Mouse (Mus musculus) G1E (cell line): ENCODE results near the gene Rhox6. TPM values are rescaled to one million over a fixed set of nuclear protein-coding genes. Genes with fewer than 3 reads are reported as not detected.
"Not testable (repeated sequence)": the region's sequence is repeated elsewhere in the genome, so short reads cannot be mapped to it uniquely, and the experiment has no call there.

Experiments
- ATAC-seq: 2 replicates; pipeline ENCODE4 v1.8.0; 2016; ENCODE audit warnings: mild to moderate bottlenecking; ENCODE audit not compliant: insufficient number of reproducible peaks, poor library complexity, low FRiP score, severe bottlenecking; ENCODE audit errors: extremely low read depth
- DNase-seq: peaks from one replicate; pipeline ENCODE4 v3.0.0; 2012; ENCODE audit warnings: low spot score
- H3K27me3 ChIP-seq: 2 replicates; pipeline ENCODE4 v1.6.1; 2012; ENCODE audit warnings: mild to moderate bottlenecking, low read length, inconsistent platforms; ENCODE audit not compliant: insufficient read depth
- H3K36me3 ChIP-seq: replicated peaks from 2 replicates; pipeline ENCODE3; 2012; ENCODE audit warnings: mild to moderate bottlenecking, inconsistent platforms
- H3K4me1 ChIP-seq: 2 replicates; pipeline ENCODE4 v1.6.1; 2012; ENCODE audit warnings: low read depth, low read length, inconsistent platforms, mixed read lengths; ENCODE audit not compliant: insufficient read depth
- H3K4me3 ChIP-seq: 2 replicates; pipeline ENCODE4 v1.5.1; 2012; ENCODE audit warnings: low read depth, mild to moderate bottlenecking, inconsistent platforms, low read length, moderate library complexity, mixed read lengths
- H3K9me3 ChIP-seq: replicated peaks from 2 replicates; pipeline ENCODE4 v1.6.1; 2012; ENCODE audit warnings: inconsistent platforms
- CTCF ChIP-seq: IDR thresholded peaks from 2 replicates; pipeline ENCODE4 v1.5.1; 2012; ENCODE audit warnings: low read depth, low read length, inconsistent platforms, mixed read lengths
- GATA1 ChIP-seq: IDR thresholded peaks from 2 replicates; pipeline ENCODE4 v1.6.1; 2012; ENCODE audit warnings: borderline replicate concordance, low read length, inconsistent platforms, mixed read lengths
- GATA2 ChIP-seq: IDR thresholded peaks from 2 replicates; pipeline ENCODE4 v1.6.1; 2012; ENCODE audit warnings: low read depth, low read length, inconsistent platforms, borderline replicate concordance
- POLR2AphosphoS5 ChIP-seq: IDR thresholded peaks from 2 replicates; pipeline ENCODE4 v1.6.1; 2012; ENCODE audit warnings: low read depth, low read length, inconsistent platforms; ENCODE audit not compliant: insufficient replicate concordance
- TAL1 ChIP-seq: conservative IDR thresholded peaks from 2 replicates; pipeline ENCODE4 v1.6.1; 2012; ENCODE audit warnings: low read depth, low read length, inconsistent platforms, mixed read lengths
- polyA plus RNA-seq: library from polyadenylated mRNA; stranded (reverse); fragments of >175 nt; gene quantifications from 2 replicates; pipeline ENCODE4 v1.2.3, GENCODE M21; 2012
- total RNA-seq, 2 experiments: library from RNA; stranded (forward) in 1 of 2; stranded (reverse) in 1 of 2; fragments of 200-1000 nt in 1 of 2; fragments of >200 nt in 1 of 2; fragmentation: Nextera tagmentation in 1 of 2; gene quantifications; 2 replicates each; pipeline ENCODE4 v1.2.3; 2014 to 2017

Rhox6 gene
- total RNA-seq (2014; fragmentation: Nextera tagmentation) (not detected in 2 replicates), total RNA-seq (2017) (not detected in 2 replicates), polyA plus RNA-seq (not detected in 2 replicates)

DNA sequence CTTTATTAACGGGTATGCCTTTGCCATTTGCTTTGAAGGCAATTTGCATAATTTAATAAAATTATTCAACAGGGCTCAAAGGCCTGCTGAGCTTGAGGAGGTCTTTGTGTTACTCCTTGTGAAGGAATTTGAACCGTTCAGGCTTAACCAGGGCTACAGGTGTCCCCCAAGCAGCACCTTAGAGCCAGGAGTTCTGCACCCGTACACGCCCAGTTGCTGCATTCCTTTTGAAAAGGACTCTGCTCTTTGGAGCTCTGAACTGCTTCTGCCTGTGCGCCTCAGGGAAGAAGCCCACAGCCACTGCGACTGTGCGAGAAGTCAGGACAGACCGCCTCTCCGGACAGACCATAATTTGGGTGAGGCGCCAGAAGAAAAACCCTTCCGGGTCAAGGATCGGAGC, at the start of gene Rhox6:
Gene Rhox6, plus strand, starts transcription at position 301 of the 400 bp plus-strand sequence.
- H3K36me3 ChIP-seq, DNase-seq, H3K4me1 ChIP-seq, H3K4me3 ChIP-seq, ATAC-seq, H3K9me3 ChIP-seq, H3K27me3 ChIP-seq: not testable (repeated sequence)

DNA sequence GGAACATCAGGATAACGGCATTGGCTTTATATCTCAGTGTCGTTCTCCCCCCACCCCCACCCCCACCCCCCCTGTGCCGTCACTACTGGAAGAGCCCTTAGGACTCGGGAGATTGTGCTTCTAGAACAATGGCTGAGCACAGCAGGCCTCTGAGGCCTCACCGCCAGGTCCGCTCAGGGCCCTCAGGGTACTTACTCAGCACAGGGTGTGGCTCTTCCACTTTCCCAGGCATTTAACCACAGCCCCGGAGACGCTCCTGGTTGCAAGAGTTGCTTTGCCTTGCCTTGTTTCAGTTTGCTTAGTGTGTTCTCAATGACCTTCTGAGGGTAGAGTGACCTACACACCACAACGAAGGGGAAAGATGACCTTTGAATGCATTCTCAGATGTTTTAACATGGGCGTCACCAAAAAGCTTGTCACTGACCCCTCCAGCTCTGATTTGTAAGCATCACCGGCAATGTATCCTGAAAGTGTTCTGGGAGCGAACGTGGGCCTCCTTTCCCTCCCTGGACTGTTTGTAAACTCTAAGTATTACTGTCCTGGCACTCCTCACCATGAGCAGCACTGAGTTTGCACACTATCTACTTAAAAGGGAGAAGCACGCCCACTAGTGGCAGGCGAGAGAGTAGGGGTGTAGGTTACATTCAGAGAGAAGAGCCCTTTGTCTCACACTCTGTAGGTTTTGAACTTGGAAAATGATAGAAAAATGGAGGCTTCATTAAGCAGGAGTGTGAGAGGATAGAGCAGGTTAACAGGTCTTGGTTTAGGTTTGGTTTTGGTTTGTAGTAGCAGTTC, 19.2 kb upstream of the Rhox6 start:
- DNase-seq (no peak), ATAC-seq (no peak)
- H3K9me3 ChIP-seq = no peaks in the 10 kb centered on the region
- TF ChIP-seq CTCF = no peak
- no peak for TF ChIP-seq GATA2
- no peak for TF ChIP-seq POLR2AphosphoS5
- no peak for TF ChIP-seq GATA1
- TF ChIP-seq TAL1 = no peak
- H3K36me3 ChIP-seq = no peaks in the 10 kb centered on the region
- no peaks in the 10 kb centered on the region for H3K27me3 ChIP-seq
- H3K4me3 ChIP-seq = no peak overlapping the region
- H3K4me1 ChIP-seq = no peaks in the 10 kb centered on the region

DNA sequence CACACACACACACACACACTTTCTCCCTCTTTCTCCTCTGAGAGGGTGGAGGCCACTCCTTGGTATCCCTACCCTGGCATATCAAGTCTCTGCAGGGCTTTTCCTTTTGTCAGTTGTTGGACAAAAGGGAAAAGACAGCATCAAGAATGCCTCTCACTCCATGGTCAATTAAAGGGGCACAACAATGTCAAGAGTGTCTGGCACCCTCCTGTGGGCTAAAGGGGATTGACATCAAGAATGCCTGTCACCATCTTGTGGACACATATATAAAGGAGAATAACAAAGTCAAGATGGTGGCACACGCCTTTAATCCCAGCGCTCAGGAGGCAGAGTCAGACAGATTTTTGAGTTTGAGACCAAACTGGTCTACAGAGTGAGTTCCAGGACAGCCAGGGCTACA, 17.3 kb upstream of the Rhox6 start:
- no peaks in the 10 kb centered on the region for H3K9me3 ChIP-seq
- no peaks in the 10 kb centered on the region for H3K27me3 ChIP-seq
- no peak for DNase-seq
- H3K36me3 ChIP-seq = no peaks in the 10 kb centered on the region
- no peak for ATAC-seq
- no peak overlapping the region for H3K4me3 ChIP-seq
- H3K4me1 ChIP-seq = no peaks in the 10 kb centered on the region
- no peak for TF ChIP-seq POLR2AphosphoS5
- no peak for TF ChIP-seq TAL1
- no peak for TF ChIP-seq GATA2

DNA sequence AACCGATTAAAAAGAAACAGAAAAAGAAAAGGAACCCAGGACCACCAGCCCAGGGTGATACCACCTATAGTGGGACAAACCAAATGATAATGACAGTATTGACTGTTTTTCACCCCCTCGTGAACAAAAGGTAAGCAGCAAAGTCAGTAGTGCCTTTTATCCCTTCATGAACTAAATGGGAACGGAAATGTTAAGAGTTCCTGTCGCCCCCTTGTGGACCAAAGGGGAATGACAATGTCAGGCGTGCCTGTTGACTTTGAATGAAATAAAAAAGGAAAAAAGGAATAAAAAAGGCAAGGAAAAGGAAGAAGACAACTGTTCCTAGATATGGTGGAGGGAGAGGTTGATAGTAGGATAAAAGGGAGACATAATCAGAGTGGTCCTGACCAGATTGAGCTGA, 15.5 kb upstream of the Rhox6 start:
- Histone ChIP-seq H3K9me3 (no peaks in the 10 kb centered on the region), H3K36me3 (no peaks in the 10 kb centered on the region), H3K27me3 (no peaks in the 10 kb centered on the region), H3K4me3 (no peak overlapping the region), H3K4me1 (no peaks in the 10 kb centered on the region)
- ATAC-seq (no peak), DNase-seq (no peak)
- TF ChIP-seq GATA2 = no peak
- peak; percentile 35; the same call in 1 of the 2 replicates for TF ChIP-seq CTCF
- no peak for TF ChIP-seq GATA1

DNA sequence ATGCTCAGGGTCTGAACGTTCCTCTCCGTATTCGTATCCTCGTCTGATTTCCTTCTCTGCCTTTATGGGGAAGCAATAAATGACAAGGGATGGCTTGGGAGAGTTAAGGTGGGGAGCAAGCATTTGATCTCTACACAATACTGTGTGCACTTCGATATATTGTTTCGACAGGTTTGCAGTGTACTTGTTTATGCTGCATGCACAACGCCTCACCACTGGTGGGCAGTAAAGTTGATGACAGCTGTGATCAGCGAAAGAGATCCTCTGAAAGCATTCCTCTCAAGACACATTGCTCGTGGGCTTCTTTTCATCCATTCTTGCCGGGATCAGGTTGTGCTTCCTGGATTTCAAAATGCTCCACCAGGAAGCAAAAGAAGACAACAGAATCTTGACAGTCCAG, 11.0 kb upstream of the Rhox6 start:
- Histone ChIP-seq H3K9me3 (no peaks in the 10 kb centered on the region), H3K4me1 (no peaks in the 10 kb centered on the region), H3K36me3 (no peaks in the 10 kb centered on the region), H3K4me3 (no peak overlapping the region), H3K27me3 (no peaks in the 10 kb centered on the region)
- ATAC-seq = no peak
- DNase-seq = no peak
- no peak for TF ChIP-seq CTCF
- TF ChIP-seq GATA1 = no peak

DNA sequence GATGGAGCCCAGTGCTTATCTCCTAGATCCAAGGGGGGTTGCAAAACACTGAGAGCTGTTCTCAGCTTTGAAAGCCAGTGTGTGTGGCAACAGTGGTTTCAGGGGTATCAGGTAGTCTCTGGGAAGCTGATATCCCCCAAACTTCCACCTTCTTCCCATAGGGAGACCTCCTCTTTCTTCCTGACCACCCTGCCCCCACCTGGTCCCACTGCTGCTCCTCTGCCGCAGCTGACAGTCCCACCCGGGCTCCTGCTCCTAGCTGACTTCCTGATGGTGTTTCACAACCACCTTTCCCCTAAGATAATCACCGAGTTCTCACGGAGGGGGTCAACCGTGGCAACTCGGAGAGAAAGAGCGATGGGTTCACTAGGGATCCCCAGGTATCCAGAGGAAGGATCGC, 4.7 kb downstream of the Rhox6 start, which contains the start of gene Rhox7a:
Gene Rhox7a, plus strand, starts transcription at position 301 of the 400 bp plus-strand sequence.
- H3K27me3 ChIP-seq, H3K4me3 ChIP-seq: not testable (repeated sequence)

DNA sequence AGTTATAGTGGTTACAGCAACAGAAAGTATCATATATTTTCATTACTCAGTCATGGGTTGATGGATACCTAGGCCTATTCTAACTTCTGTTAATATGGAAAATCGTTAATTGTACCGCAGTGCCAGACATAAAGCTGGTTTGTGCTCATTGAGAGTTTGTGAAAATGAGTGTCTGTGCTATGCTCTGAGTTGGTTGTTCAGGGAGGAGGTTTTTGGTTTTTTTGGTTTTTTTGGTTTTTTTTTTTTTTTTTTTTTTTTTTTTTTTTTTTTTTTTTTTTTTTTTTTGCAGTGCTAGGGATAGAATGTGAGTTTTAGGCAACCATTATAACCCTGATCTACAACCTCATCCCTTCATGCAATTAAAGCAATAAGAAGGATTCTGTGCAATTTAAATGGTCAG, 44.9 kb downstream of the Rhox6 start:
- TF ChIP-seq TAL1 = no peak
- no peak for TF ChIP-seq GATA2
- TF ChIP-seq CTCF = no peak
- no peak for TF ChIP-seq GATA1
- TF ChIP-seq POLR2AphosphoS5 = no peak
- H3K9me3 ChIP-seq = no peaks in the 10 kb centered on the region
- ATAC-seq = no peak
- no peaks in the 10 kb centered on the region for H3K27me3 ChIP-seq
- no peaks in the 10 kb centered on the region for H3K36me3 ChIP-seq
- DNase-seq = no peak
- no peaks in the 10 kb centered on the region for H3K4me1 ChIP-seq
- no peak overlapping the region for H3K4me3 ChIP-seq

More for the DNA sequence above, 4.7 kb downstream of the Rhox6 start, which contains the start of gene Rhox7a:
- not testable (repeated sequence) for H3K9me3 ChIP-seq, H3K4me1 ChIP-seq, DNase-seq, ATAC-seq, H3K36me3 ChIP-seq
